Mouse (Mus musculus): ENCODE measurements around the gene Fut2.
A peak's percentile ranks its signal among the peaks of the same experiment; 100 is the strongest.
"Not testable (repeated sequence)": the region's sequence is repeated elsewhere in the genome, so short reads cannot be mapped to it uniquely, and the experiment has no call there.

The Fut2 gene

DNA sequence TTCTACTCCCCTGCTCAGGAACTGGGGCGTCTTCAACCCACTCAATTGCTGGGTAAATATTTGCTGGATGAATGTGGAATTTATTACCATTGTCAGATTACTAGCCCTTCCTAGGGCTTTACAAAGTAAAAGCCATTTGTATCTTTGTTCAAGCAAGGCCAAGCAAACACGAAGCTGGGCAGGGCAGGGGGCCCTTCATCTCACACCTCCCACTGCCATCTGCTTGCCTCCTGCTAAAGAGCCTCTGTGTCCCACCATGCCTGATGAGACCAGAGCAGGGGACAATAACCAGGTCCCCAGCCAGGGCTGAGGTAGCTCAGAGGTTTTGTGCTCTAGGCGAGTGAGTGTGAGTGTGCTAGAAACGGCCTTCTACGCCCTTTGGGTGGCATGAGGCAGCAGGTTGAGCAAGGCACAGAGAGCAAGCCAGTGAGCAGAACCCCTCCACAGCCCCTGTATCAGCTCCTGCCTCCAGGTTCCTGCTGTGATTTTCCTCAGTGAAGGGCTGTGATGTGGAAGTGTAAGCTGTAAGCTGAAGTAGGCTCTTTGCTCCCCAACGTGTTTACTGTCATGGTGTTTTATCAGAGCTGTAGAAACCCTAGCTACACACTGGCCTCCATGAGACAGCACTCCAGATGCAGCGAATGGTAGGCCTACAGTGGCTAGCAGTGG is 11.6 kb upstream of the Fut2 start:
- DNase-seq (ENCODE audit: low read depth, low spot score): no peak

DNA sequence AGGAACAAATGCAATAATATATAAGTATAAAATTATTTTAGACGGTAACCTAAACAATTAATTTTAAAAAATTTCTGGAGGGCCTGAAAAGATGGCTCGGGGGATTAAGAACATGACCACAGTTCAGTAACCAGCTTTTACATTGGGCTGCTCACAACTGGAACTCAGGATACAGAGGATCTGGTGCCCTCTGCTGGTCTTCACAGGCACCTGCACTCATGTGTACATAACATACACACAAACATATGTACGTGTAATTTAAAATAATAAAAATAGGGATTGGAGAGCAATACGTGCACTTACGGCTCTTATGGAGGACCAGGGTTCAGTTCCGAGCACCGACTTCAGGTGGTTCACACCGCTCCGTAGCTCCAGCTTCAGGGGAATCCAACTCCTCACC is 2.7 kb upstream of the Fut2 start:
- DNase-seq (ENCODE audit: low read depth, low spot score): no peak

DNA sequence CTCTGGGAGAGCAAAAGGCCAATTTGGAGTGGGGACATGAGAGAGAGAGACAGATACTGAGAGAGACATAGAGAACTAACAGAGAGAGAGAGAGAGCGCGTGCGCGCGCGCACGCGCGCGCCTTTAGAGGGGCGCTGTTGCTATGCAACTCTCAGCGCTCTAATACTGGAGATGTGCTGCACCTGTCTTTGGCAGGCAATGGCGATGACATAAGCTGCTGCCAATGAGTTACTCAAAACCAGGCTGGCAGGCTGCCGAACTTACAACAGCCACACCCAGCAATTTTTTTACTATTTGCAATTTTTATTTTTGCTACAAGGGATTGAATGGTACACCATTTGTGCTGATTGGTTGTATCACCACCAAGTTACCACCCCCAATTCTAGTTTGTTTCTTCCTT is 1.6 kb upstream of the Fut2 start:
- DNase-seq (ENCODE audit: low read depth, low spot score): no peak

DNA sequence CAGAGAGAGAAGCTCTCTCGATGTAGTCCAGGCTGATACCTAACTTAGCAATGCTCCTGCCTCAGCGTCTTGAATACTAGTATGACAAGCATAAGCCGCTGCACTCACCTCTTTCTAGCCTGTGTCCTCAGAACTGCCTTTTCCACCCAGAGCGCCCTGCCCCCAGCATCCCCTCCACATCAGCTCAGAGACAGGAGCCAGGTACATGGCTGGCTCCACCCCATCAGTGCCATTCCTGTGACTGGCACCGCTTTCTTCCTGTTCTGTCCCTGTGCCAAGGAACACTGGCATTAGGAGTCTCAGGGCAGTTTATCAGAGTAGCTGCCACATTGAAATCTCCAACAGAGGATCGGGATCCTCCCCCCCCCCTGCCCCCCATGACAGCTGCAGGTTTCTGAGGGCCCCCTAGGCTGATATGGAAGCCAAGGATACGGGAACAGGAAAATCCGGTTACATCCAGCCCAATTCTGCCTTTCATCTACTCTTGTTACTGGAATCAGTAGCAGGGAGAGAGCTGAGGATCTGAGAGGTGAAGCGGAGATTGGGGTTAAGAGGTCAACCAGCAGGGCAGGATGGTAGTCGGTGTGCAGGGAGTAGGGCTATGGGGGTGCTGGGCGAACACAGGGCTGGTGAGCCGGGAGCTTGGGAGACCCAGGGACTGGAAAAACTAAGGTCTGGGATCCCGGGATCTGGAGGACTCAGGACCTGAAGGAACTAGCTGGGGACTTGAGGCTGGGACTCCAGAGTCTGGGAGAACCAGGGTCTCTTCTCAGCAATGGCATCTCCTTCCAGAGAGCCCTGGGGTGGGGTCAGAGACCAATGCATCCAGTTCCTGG is 673 bp downstream of the Fut2 start:
- DNase-seq (ENCODE audit: low read depth, low spot score): no peak

DNA sequence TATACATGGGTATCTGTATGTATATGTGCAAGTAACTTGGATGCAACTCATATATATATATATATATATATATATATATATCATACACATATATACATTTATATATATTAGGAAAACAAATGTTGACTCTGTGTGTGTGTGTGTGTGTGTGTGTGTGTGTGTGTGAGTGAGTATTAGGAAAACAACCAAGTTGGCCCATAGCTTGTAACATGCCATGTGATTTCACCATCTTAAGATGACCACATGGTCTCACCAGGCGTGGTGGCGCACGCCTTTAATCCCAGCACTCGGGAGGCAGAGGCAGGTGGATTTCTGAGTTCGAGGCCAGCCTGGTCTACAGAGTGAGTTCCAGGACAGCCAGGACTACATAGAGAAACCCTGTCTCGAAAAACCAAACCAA is 4.5 kb downstream of the Fut2 start:
- DNase-seq (ENCODE audit: low read depth, low spot score): not testable (repeated sequence)

DNA sequence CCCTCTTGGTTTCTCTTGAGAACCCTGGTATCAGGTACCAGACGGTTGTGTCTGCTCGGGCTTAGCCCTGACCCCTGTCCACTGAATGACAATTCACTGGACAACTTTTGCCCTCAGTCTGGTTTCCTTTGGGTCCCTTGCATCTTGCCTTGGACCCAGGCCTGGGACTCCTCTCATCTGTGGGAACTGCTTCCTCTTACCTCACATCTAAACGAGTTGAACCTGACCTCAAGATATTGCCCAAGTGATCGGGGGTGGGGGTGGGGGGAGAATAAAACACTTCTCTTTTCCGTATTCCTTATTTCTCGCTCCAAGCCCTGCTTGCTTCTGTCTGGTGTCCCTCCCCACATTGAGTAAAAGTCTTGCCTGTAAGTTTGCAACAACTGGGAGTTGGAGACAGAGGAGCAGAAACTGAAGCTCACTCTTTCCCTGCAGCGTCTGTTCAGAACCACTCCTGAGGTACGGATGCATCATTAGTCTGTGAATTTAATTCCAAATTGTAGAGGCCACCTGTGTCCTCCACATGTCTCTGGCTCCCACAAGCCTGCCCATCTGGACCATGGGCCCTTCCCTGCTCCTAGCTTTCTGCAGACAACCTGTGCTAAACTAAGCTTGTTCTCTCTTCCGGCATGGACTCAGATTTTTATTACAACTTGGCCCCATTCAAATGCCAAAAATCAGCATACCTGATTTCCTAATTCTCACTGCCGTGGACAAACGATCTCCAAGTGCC is 5.3 kb downstream of the Fut2 start:
- DNase-seq (ENCODE audit: low read depth, low spot score): no peak

DNA sequence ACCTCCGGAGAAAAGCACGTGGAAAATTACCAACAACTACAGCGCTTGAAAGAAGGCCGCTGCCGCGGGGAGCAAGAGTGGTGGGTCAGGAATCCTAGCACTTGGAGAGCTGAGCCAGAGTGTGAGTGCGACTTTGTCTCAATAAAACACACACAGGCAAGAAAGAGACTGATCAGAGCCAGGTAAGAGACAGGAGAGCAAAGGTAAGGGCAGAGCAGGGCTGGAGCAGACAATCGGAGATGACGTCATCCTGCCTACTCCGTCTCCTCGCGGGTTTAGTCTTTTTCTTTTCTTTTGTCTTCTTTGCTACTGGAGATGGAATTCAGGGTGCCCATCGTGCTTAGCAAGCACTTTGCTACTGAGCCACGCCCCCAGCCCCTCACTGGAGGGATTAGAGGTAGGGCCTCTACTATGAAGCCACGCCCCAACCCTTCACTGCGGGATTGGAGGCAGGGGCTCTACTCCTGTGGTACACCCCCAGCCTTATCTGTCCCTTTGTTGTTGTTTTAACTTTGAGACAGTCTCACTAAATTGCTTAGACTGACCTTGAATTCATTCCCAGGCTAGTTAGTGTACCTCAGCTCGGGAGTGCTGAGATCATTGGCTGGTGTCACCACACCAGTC is 11.7 kb downstream of the Fut2 start:
- peak; percentile 57 for DNase-seq (ENCODE audit: low read depth, low spot score)

DNA sequence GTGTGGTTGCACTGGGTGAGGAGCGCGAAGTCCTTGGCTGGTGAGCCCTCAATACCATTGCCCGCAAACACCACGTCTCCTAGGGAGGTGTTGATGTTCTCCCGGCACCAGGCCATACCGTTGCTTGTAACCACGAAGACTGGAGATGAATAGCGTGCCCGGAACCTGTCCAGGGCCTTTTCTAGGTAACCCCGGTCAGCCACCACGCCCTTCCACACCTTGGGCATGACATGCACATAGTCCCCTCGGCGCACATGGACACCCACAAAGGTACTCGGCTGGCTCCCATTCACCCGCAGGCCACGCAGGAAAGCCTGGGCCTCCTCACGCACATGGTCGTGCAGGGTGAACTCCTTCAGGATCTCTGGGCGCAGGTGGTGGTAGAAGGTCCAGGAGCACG is 15.7 kb downstream of the Fut2 start:
- DNase-seq (ENCODE audit: low read depth, low spot score): not testable (repeated sequence)

DNA sequence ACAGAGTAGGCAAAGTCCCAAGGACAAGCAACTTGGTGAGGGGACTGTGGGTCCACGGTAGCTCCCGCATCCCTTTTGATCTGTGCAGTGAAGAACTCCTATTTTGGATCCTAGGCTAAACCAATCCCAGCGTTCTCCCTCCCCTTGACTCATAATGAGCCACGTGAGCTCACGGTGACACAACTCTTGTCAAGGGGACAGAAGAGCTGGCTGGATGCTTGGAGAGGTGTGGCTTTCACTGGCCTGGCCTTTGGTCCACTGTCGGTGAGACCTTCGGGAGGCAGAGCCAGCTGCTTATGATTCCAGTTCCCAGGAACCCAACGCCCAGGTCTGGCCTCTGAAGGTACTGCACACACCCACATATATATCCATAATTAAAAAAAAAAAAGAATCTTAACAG is 16.8 kb downstream of the Fut2 start:
- DNase-seq (ENCODE audit: low read depth, low spot score): no peak

DNA sequence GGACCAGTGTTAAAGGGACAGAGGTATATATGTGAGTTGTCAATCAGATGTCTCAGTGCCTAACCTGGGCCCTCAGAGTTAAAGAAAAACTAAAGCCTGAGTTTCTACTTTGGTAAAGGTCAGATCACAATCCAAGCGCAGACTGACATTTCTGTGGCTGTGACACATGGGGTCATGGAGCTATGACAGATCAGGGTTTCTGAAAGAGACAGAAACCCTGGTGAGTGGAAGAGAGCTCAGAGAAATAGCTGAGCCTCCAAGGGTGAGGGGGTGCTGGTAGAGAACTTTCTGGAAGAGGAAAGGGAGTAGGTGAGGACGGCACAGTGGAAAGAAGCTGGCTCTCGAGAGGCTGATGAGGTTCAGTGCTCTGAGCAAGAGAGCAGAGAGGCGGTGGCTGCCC is 19.5 kb downstream of the Fut2 start:
- no peak for DNase-seq (ENCODE audit: low read depth, low spot score)

DNA sequence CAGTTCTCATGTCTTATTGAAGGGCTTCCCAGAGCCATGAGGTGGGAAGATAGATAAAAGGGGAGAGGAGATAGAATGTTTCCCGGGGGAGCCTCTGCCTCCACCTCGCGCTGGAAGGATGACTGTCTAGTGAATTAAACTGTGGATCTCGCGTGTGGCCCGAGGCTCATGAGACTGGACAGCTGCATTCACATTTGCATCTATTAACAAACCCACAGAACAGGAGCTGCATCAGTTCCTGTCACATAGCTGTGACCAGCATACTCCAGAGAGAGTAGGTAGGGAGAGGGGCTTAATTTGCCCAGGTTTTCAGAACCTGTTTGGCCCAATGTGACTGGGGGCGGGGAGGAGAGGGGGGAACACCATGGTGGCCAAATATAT is 20.6 kb downstream of the Fut2 start:
- no peak for DNase-seq (ENCODE audit: low read depth, low spot score)

DNA sequence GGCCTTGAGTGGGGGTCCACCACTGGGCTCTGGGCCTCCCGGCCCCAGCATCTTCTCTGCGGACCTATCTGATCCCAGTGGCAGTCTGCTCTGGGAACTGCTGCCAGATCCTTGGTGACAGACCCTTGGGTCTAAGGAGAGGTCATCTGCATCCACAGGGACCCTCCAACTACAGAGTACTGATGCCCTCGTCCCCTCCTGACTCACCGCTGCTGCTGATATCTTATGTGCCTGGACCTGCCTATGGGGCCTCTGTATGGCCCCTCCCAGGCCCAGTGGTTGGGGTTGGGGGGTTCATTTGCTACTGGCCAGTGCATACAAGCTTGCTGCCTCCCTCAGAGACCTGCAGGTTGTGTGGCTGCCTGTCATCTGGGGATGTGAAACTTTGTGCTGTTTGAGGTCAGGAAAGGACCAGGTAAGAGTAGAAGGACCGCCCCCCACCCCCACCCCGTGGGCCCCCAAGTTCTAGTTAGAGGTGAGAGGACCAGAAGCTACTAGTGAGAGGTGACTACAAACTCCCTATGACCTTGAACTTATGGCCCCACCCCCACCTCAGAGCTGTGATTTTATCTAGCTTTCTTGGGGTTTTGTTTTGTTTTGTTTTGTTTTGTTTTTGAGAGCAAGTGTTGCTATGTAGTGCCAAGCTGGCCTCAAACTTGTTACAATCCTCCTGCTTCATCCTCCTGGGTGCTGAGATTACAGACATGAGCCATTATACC is 21.2 kb downstream of the Fut2 start:
- no peak for DNase-seq (ENCODE audit: low read depth, low spot score)

DNA sequence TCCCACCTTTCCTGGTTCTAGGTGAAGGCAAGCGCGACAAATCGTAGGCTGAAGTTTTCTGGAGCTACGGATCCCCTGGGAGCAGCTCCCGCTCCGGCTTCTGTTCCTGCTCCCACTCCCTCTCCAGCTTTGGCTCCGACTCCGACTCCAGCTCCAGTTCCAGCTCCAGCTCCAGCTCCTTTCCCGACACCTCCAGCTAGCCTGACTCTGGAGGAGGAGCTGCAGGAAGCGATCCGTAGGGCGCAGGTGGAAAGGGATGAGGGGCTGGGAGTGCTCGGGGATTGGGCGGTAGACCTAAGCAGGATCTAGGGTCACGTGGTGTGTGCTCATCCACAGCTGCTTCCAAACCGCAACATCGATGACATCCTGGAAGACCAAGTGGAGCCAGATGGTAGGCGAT is 22.0 kb downstream of the Fut2 start:
- no peak for DNase-seq (ENCODE audit: low read depth, low spot score)

DNA sequence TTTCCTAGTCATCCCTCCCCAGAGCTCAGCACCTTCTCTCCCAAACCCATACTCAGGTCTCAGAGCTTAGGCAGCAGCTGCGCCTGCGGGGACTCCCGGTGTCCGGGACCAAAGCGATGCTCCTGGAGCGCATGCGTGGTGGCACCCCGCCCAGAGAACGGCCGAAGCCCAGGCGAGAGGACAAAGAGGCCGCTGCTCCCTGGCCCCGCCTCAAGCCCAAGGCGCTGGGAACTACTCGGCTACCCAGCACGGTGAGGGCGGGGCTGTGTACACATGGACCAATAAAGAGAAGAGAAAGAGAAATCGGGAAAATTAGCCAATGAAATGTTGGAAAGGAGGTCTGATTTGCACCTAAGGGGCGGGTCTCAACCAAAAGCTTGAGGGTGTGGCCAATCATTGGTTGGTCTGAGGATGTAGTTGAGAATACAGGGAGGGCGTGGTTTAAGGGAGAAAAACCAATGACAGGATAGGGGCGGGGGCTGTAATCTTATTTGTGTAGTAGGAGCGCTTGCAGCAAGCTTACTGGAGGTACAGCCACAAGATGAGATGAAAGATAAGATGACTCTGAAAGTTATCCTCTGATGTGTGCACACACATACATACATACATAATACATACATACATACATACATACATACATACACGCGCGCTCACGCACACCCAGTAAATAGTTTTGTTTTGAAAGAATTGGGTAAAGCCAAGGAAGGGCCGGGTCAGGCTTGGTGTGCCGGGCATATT is 22.6 kb downstream of the Fut2 start:
- peak; percentile 94 for DNase-seq (ENCODE audit: low read depth, low spot score)

DNA sequence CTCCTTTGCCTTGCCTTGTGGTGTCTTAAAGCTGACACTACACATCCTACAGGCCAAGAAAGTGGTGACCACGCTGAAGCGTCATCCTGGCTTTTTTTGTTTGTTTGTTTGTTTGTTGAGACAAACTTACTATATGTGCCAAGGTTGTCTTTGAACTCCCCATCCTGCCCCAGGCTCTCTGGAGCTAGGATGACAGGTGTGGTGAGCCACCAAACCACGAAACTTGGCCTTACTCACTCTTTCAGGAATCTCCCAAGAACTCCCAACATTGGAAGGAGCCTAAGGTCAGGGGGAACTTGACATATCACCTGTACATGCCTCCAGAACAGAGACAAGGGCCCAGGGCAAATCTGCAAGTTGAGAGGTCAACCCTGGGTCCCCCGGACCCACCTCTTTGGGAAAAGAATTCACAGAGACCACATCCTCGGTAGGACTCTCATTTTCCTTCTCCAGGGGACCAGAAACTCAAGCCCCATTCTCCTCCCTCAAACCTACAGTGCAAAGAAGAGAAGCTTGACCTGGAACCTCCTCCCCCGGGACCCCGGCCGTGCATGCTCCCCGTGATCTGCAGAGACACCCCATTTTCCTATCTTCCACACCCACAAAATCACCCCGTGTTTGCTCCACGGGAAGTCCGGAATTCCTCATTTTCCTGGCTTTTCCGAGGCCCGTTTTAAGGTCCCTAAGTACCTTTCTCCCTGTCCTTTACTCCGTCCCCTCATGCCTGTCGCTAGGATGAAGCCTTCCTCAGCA is 23.5 kb downstream of the Fut2 start:
- DNase-seq (ENCODE audit: low read depth, low spot score): no peak

DNA sequence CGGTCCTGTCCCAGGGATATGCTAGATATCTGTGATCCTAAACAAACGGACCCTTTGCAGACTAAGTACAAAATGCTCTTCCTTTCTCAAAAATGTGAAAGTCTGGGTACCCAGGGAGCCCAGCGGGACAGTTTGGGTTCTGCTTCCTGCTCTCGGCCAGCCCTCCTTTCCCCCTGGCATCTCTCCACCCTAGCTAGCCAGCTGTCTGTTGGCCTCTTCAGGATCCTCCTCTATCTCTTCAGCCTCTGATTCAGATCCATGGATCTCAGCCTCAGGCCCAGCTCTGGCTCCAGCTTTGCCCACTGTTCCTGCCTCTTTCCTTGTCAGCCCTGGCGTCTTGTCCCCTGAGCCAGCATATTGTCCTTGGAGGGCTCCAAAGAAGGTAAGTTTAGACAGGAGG is 24.1 kb downstream of the Fut2 start:
- no peak for DNase-seq (ENCODE audit: low read depth, low spot score)

DNA sequence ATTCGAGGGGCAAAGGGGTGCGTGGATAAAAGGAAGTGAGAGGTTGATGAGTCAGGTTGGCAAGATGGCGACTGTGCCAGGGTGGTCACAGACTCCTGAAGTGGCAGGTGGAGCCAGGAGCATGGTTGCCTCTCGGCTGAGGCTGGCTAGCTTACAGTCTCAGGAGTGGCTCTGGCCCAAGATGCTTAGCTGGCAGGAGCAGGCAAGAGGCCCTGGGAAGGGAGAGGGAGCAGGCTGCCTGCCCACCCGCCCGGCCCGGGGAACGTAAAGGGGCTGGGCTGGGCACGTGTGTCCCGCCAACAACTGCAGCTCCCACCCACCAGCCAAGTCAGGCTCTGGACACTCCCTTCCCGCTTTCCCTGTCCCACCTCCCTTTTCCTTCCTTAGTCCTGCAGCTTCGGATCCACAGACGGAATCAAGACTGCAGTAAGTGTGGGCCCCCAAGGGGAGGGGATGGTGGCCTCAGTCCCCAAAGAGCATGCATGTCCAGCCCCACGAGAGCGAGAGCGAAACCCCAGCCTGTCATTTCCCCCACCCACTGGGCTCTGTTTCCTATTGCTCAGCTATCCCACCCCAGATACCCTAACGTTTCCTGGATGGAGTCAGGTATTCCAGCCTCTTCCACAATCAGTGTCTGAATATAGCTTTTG is 24.7 kb downstream of the Fut2 start:
- DNase-seq (ENCODE audit: low read depth, low spot score): no peak

DNA sequence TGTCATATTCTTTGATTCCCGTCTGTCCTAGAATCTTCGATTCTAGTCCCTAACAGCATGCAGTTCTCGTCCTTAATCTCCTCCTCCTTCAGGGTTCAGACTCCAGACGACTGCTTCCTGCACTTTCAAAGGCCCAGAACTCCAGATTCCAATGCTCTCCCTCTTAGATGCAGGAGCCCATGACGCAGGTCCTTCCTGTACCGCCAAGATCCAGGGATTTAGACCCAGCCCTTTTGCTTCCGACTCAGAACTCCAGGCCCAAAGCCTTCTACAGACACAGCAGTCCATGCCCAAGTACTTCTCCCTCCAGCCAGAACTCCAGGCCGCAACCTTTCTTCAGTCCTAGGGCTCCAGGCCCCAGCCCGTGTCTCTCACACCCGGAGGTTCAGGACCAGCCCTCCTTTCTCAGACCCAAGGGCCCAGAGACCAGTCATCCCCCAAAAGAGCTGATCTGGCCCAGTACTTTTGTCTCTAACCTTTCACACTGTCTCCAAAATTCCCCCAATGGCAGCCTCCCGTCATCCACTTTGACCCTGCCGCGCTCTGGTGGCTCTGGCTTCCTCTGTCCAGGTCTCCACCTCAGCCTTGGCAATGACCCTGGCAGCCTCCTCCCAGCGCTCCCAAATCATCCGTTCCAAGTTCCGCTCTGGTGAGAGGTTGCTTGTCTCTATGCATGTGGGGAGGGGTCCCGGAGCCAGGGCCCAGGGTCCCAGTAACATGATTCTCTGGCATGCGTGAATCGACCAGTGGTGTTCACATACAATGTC is 25.8 kb downstream of the Fut2 start:
- DNase-seq (ENCODE audit: low read depth, low spot score): no peak

DNA sequence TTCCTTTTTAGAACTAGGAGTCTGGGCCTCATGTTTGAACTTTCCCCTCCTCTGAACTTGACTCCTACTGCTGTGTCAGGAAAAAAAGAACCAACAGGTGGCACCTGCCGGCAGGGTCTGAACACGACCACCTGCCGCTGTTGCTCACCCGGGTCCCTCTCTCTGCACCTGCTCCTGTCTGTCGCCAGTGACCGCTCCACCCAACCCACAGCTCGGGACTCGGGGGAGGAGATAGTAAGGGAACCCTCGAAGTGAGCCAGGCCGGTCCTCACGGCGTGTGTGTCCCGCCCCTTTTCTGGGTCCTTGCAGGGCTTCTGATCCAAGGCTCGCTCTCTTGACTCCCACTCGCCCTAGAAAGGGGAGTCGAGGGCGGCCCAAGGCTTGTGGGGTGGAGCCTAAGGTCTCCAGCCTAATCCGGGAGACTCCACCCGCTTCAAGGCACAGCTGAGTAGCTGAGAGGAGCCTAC is 26.6 kb downstream of the Fut2 start, which contains the start of gene Mamstr:
Mamstr (plus strand) TSS at position 417 of the 467 bp plus-strand sequence.
- DNase-seq (ENCODE audit: low read depth, low spot score): no peak

Measured in WW6 (cell line).